Mouse (Mus musculus) cortical plate, adult 2 months (tissue): ENCODE measurements around the gene Crbn. TPM values are rescaled to one million over a fixed set of nuclear protein-coding genes. Genes with fewer than 3 reads are reported as not detected.
A peak's percentile ranks its signal among the peaks of the same experiment; 100 is the strongest.

ENCODE experiments used
- H3K27ac ChIP-seq: fragments of 200-500 bp; 2 replicates; pipeline ENCODE4 v1.5.1; 2012; ENCODE audit warnings: low read length, control low read depth, inconsistent platforms; ENCODE audit not compliant: insufficient read depth
- H3K4me1 ChIP-seq: fragments of 200-500 bp; 2 replicates; pipeline ENCODE4 v1.6.1; 2011; ENCODE audit warnings: low read length; ENCODE audit not compliant: control insufficient read depth, insufficient read depth
- H3K4me3 ChIP-seq: fragments of 200-500 bp; 2 replicates; pipeline ENCODE4 v1.5.1; 2011; ENCODE audit warnings: mild to moderate bottlenecking, low read length, control low read depth; ENCODE audit not compliant: insufficient read depth
- CTCF ChIP-seq: fragments of 200-500 bp; IDR thresholded peaks from 2 replicates; pipeline ENCODE4 v1.5.1; 2011; ENCODE audit warnings: mild to moderate bottlenecking, control low read depth, low read length; ENCODE audit not compliant: insufficient read depth; ENCODE audit errors: extremely low read depth
- POLR2A ChIP-seq: fragments of 200-500 bp; IDR thresholded peaks from 2 replicates; pipeline ENCODE4 v1.6.1; 2011; ENCODE audit warnings: mild to moderate bottlenecking, low read length, control low read depth; ENCODE audit not compliant: insufficient read depth; ENCODE audit errors: extremely low read depth
- polyA plus RNA-seq: library from polyadenylated mRNA; depleted of rRNA; stranded (reverse); fragments of >200 nt; gene quantifications from 2 replicates; pipeline ENCODE4 v1.2.3, GENCODE M21; 2012; rRNA removed

The Crbn gene
- polyA plus RNA-seq: 40.6 and 42.8 TPM in 2 replicates

- TF ChIP-seq CTCF: peak; percentile 75
- TF ChIP-seq POLR2A: peak; percentile 58
- Histone ChIP-seq H3K27ac (no peak within 1 kb of the TSS), H3K4me3 (peak within 1 kb of the TSS; percentile 70), H3K4me1 (no peaks in the 10 kb centered on the region; the same call in 1 of the 2 replicates)
These were observed at the start of gene Crbn for GRCm38 (mm10) chr6:106799333-106800226. TSS of gene Crbn (minus strand) at chr6:106800077.

GRCm38 (mm10) chr6:106840181-106840580 is 40.3 kb upstream of the Crbn start:
- Histone ChIP-seq H3K4me3 (no peak overlapping the region), H3K4me1 (no peaks in the 10 kb centered on the region), H3K27ac (no peak overlapping the region)
- TF ChIP-seq POLR2A (no peak), CTCF (no peak)

GRCm38 (mm10) chr6:106838053-106838452 is 38.2 kb upstream of the Crbn start:
- Histone ChIP-seq H3K27ac (no peak overlapping the region), H3K4me1 (no peaks in the 10 kb centered on the region), H3K4me3 (no peak overlapping the region)
- no peak for TF ChIP-seq CTCF
- TF ChIP-seq POLR2A: no peak

GRCm38 (mm10) chr6:106835316-106835715 is 35.4 kb upstream of the Crbn start:
- TF ChIP-seq POLR2A: no peak
- no peak for TF ChIP-seq CTCF
- no peak overlapping the region for H3K4me3 ChIP-seq
- no peaks in the 10 kb centered on the region for H3K4me1 ChIP-seq
- no peak overlapping the region for H3K27ac ChIP-seq

- H3K4me1 ChIP-seq: no peaks in the 10 kb centered on the region
- no peak overlapping the region for H3K4me3 ChIP-seq
- no peak overlapping the region for H3K27ac ChIP-seq
- TF ChIP-seq CTCF (peak; percentile 31; the same call in 1 of the 2 replicates), POLR2A (no peak)
These were observed 22.5 kb upstream of the Crbn start for GRCm38 (mm10) chr6:106822329-106822728.

- no peak for TF ChIP-seq CTCF
- no peak for TF ChIP-seq POLR2A
These were observed 20.7 kb upstream of the Crbn start for GRCm38 (mm10) chr6:106820566-106820965.

GRCm38 (mm10) chr6:106819906-106820305 is 20.0 kb upstream of the Crbn start:
- Histone ChIP-seq H3K4me1 (no peaks in the 10 kb centered on the region), H3K27ac (no peak overlapping the region), H3K4me3 (no peak overlapping the region)
- TF ChIP-seq CTCF: no peak

More at GRCm38 (mm10) chr6:106820566-106820965, 20.7 kb upstream of the Crbn start:
- H3K27ac ChIP-seq: no peak overlapping the region
- no peaks in the 10 kb centered on the region for H3K4me1 ChIP-seq
- H3K4me3 ChIP-seq: no peak overlapping the region

GRCm38 (mm10) chr6:106819246-106819645 is 19.4 kb upstream of the Crbn start:
- TF ChIP-seq POLR2A: no peak
- TF ChIP-seq CTCF: no peak
- Histone ChIP-seq H3K4me3 (no peak overlapping the region), H3K27ac (no peak overlapping the region), H3K4me1 (no peaks in the 10 kb centered on the region)

- no peak for TF ChIP-seq POLR2A
- TF ChIP-seq CTCF: no peak
- H3K4me3 ChIP-seq: no peak overlapping the region
- no peak overlapping the region for H3K27ac ChIP-seq
- H3K4me1 ChIP-seq: no peaks in the 10 kb centered on the region
These were observed 10.8 kb upstream of the Crbn start for GRCm38 (mm10) chr6:106810686-106811085.

- H3K4me3 ChIP-seq: no peak overlapping the region
- H3K27ac ChIP-seq: no peak overlapping the region
- no peaks in the 10 kb centered on the region for H3K4me1 ChIP-seq
- TF ChIP-seq POLR2A (no peak), CTCF (no peak)
These were observed 9.3 kb upstream of the Crbn start for GRCm38 (mm10) chr6:106809161-106809560.
